10 mouse cellular contexts compared by ENCODE assay signal in the genomic region with DNA sequence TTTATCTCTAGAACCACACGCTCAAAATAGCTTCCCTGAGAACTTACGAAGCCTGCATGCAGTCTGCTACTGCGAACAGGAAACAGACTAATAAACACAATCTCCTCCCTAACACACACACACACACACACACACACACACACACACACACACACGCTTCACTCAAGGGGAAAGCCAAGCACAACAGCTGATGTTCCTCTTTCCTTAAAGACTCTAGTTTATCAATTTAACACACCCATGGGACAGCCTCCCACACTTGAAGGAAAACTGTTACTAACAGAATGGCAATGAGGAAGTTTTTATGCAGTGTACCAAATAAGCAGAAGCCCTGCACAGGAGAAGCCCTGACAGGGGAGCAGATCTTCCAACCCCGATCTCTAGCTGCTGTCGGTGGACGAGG.
DNase-seq lines count a peak whose midpoint lies in the region; ATAC-seq and TF ChIP-seq lines count a peak whose summit lies in the region.
"Had no signal": no experiment of that assay in that cellular context is flagged by ENCODE, and none has a peak within 500 bp of the region (broad histone marks: within the 10 kb centered on the region; RNA-seq: fewer than 3 reads in every experiment).

No protein-coding gene starts in this region.

- no peak for DNase-seq in forebrain, postnatal 0 days
- peak; percentile 88 for DNase-seq in MEL (ENCODE audit: low read depth, low spot score)
- peak; percentile 61 for DNase-seq in lung, postnatal 25 days (ENCODE audit: low spot score)
- DNase-seq in hindbrain, embryonic 11.5 days (ENCODE audit: low spot score) = no peak
- no peak for DNase-seq in Muller cell, postnatal 12 days (ENCODE audit: inconsistent ontology term)
- no peak for DNase-seq in layer of hippocampus, adult 11-12 months (ENCODE audit: low spot score)

- H3K79me2 ChIP-seq in MEL (ENCODE audit: control insufficient read depth, insufficient read depth, low read length, poor library complexity) = no peaks in the 10 kb centered on the region

- no peak; the same call in 1 of the 2 replicates for TF ChIP-seq RAD21 in MEL (IDR thresholded peaks at IDR 0.05; ENCODE audit: low read depth, low read length)

- TF ChIP-seq CTCF in forebrain, postnatal 0 days (IDR thresholded peaks at IDR 0.05; ENCODE audit: low read depth) = no peak
- no peak for TF ChIP-seq CTCF in MEL (IDR thresholded peaks at IDR 0.05 in 2 of 3, conservative IDR thresholded peaks at IDR 0.05 in 1 of 3; ENCODE audit: control insufficient read depth in 1 of 3, insufficient read depth in 1 of 3, low read depth in 2 of 3, low read length in 3 of 3, poor library complexity in 1 of 3, severe bottlenecking in 1 of 3)

- WGBS in forebrain, postnatal 0 days = 65% methylated on average over 7 of the region's 7 CpGs
- WGBS in forebrain, embryonic 15.5 days = 68% methylated on average over 7 of the region's 7 CpGs
- WGBS in hindbrain, embryonic 11.5 days = 82% methylated on average over 7 of the region's 7 CpGs

- H3K4me3 ChIP-seq in forebrain, postnatal 0 days (ENCODE audit: low read depth, low read length) = no peak overlapping the region
- H3K4me3 ChIP-seq in forebrain, embryonic 15.5 days = no peak overlapping the region
- no peak overlapping the region for H3K4me3 ChIP-seq in MEL (ENCODE audit: control insufficient read depth in 1 of 2, insufficient read depth in 1 of 2, low read depth in 2 of 2, low read length in 2 of 2)
- H3K4me3 ChIP-seq in hindbrain, embryonic 11.5 days (ENCODE audit: low read depth, low read length) = no peak overlapping the region
- H3K4me3 ChIP-seq: heart, embryonic 13.5 days; midbrain, embryonic 12.5 days had no signal

- H3K4me2 ChIP-seq in forebrain, postnatal 0 days (ENCODE audit: low read depth) = no peak overlapping the region
- H3K4me2 ChIP-seq in forebrain, embryonic 15.5 days (replicated peaks) = no peak overlapping the region
- H3K4me2 ChIP-seq in hindbrain, embryonic 11.5 days (replicated peaks; ENCODE audit: low read depth, low read length) = no peak overlapping the region
- H3K4me2 ChIP-seq: heart, embryonic 13.5 days; midbrain, embryonic 12.5 days had no signal

- no peak overlapping the region for H3K9ac ChIP-seq in forebrain, postnatal 0 days
- H3K9ac ChIP-seq in forebrain, embryonic 15.5 days (replicated peaks) = no peak overlapping the region
- H3K9ac ChIP-seq in MEL (ENCODE audit: control insufficient read depth, low read depth, low read length, poor library complexity, severe bottlenecking) = no peak overlapping the region
- H3K9ac ChIP-seq in hindbrain, embryonic 11.5 days (ENCODE audit: low read depth, low read length) = no peak overlapping the region
- H3K9ac ChIP-seq: heart, embryonic 13.5 days; midbrain, embryonic 12.5 days had no signal

- no peaks in the 10 kb centered on the region for H3K36me3 ChIP-seq in forebrain, postnatal 0 days (ENCODE audit: insufficient read depth)
- no peaks in the 10 kb centered on the region for H3K36me3 ChIP-seq in forebrain, embryonic 15.5 days
- peaks cover 0 to 4% of the 10 kb centered on the region in 2 experiments; a peak in 1 of 4 replicates for H3K36me3 ChIP-seq in MEL (ENCODE audit: control insufficient read depth in 1 of 2, insufficient read depth in 2 of 2, low read length in 2 of 2)
- no peaks in the 10 kb centered on the region for H3K36me3 ChIP-seq in hindbrain, embryonic 11.5 days (ENCODE audit: control insufficient read depth, insufficient read depth, low read length)
- H3K36me3 ChIP-seq: heart, embryonic 13.5 days; midbrain, embryonic 12.5 days had no signal

- no peaks in the 10 kb centered on the region for H3K27me3 ChIP-seq in forebrain, postnatal 0 days (ENCODE audit: insufficient read depth, low read length)
- no peaks in the 10 kb centered on the region for H3K27me3 ChIP-seq in forebrain, embryonic 15.5 days
- H3K27me3 ChIP-seq in MEL (ENCODE audit: control insufficient read depth in 1 of 2, insufficient read depth in 2 of 2, low read length in 2 of 2) = no peaks in the 10 kb centered on the region
- H3K27me3 ChIP-seq in hindbrain, embryonic 11.5 days (ENCODE audit: control insufficient read depth, insufficient read depth, low read length) = no peaks in the 10 kb centered on the region

- no peaks in the 10 kb centered on the region for H3K4me1 ChIP-seq in forebrain, postnatal 0 days (ENCODE audit: insufficient read depth)
- H3K4me1 ChIP-seq in forebrain, embryonic 15.5 days = 0 out of 2 replicates have a peak, but pooled peaks cover 5% of the 10 kb centered on the region
- H3K4me1 ChIP-seq in MEL (ENCODE audit: control insufficient read depth in 1 of 2, insufficient read depth in 2 of 2, low read length in 2 of 2) = peaks cover 0 to 13% of the 10 kb centered on the region in 2 experiments
- H3K4me1 ChIP-seq in hindbrain, embryonic 11.5 days (replicated peaks; ENCODE audit: control insufficient read depth, insufficient read depth, low read length) = no peaks in the 10 kb centered on the region

- peak; percentile 29; the same call in 1 of the 2 replicates for ATAC-seq in forebrain, postnatal 0 days
- no peak; the same call in 1 of the 2 replicates for ATAC-seq in forebrain, embryonic 15.5 days (replicated peaks)
- peak; percentile 66 to 72 for ATAC-seq in hematopoietic stem cell, adult 5-6 weeks (replicated peaks in 1 of 2; ENCODE audit: insufficient read depth in 1 of 2, low FRiP score in 2 of 2, low TSS enrichment in 1 of 2, low read depth in 1 of 2, poor library complexity in 2 of 2, severe bottlenecking in 2 of 2)
- no peak for ATAC-seq in hindbrain, embryonic 11.5 days (ENCODE audit: low FRiP score)

- TF ChIP-seq POLR2A in MEL (IDR thresholded peaks at IDR 0.05; ENCODE audit: control insufficient read depth in 1 of 2, insufficient read depth in 1 of 2, low read depth in 1 of 2, low read length in 2 of 2, poor library complexity in 1 of 2) = no peak

- H3K27ac ChIP-seq in forebrain, postnatal 0 days (ENCODE audit: low read depth, low read length) = no peak overlapping the region
- no peak overlapping the region for H3K27ac ChIP-seq in forebrain, embryonic 15.5 days (replicated peaks)
- H3K27ac ChIP-seq in MEL (ENCODE audit: control insufficient read depth, low read depth, low read length) = peak overlapping the region; percentile 38; the same call in 1 of the 2 replicates
- H3K27ac ChIP-seq in hindbrain, embryonic 11.5 days (ENCODE audit: low read depth, low read length) = no peak overlapping the region
- H3K27ac ChIP-seq: midbrain, embryonic 12.5 days had no signal

- TF ChIP-seq EP300 in MEL (IDR thresholded peaks at IDR 0.05; ENCODE audit: low read depth in 1 of 2, low read length in 2 of 2) = peak; percentile 76 to 89

- no peaks in the 10 kb centered on the region for H3K9me3 ChIP-seq in forebrain, postnatal 0 days (ENCODE audit: low read length)
- H3K9me3 ChIP-seq in forebrain, embryonic 15.5 days = no peaks in the 10 kb centered on the region
- no peaks in the 10 kb centered on the region for H3K9me3 ChIP-seq in MEL (replicated peaks; ENCODE audit: insufficient read depth, low read length)
- H3K9me3 ChIP-seq in hindbrain, embryonic 11.5 days (ENCODE audit: control insufficient read depth, low read length) = no peaks in the 10 kb centered on the region
- H3K9me3 ChIP-seq: heart, embryonic 13.5 days; midbrain, embryonic 12.5 days had no signal

TF ChIP-seq in MEL, 35 proteins besides CTCF, POLR2A, EP300 and RAD21 (continues in another document):
- TF ChIP-seq CHD1 (IDR thresholded peaks at IDR 0.05; ENCODE audit: low read depth, low read length) = no peak
- TF ChIP-seq JUND (IDR thresholded peaks at IDR 0.05; ENCODE audit: low read depth, low read length) = no peak
- TF ChIP-seq ZKSCAN1 (IDR thresholded peaks at IDR 0.05; ENCODE audit: low read depth, low read length) = no peak
- no peak for TF ChIP-seq ZNF384 (IDR thresholded peaks at IDR 0.05; ENCODE audit: low read depth, low read length)
- no peak for TF ChIP-seq MYB (IDR thresholded peaks at IDR 0.05; ENCODE audit: low read depth, low read length)
- peak; percentile 35; the same call in 1 of the 2 replicates for TF ChIP-seq BHLHE40 (IDR thresholded peaks at IDR 0.05; ENCODE audit: borderline replicate concordance, low read depth, low read length)
- TF ChIP-seq USF2 (IDR thresholded peaks at IDR 0.05; ENCODE audit: borderline replicate concordance in 1 of 2, insufficient read depth in 1 of 2, low read depth in 1 of 2, low read length in 2 of 2) = no peak
- no peak for TF ChIP-seq E2F4 (IDR thresholded peaks at IDR 0.05; ENCODE audit: borderline replicate concordance, low read depth, low read length)
- TF ChIP-seq SIN3A (IDR thresholded peaks at IDR 0.05; ENCODE audit: low read length) = peak; percentile 83
- TF ChIP-seq MXI1 (IDR thresholded peaks at IDR 0.05; ENCODE audit: low read depth, low read length) = peak; percentile 68
- peak; percentile 56; the same call in 1 of the 2 replicates for TF ChIP-seq TBP (IDR thresholded peaks at IDR 0.05; ENCODE audit: low read depth, low read length)
- peak; percentile 83 for TF ChIP-seq TCF12 (IDR thresholded peaks at IDR 0.05; ENCODE audit: low read depth, low read length)
- TF ChIP-seq GATA1 (IDR thresholded peaks at IDR 0.05; ENCODE audit: low read depth, low read length) = peak; percentile 71
- no peak for TF ChIP-seq UBTF (IDR thresholded peaks at IDR 0.05; ENCODE audit: borderline replicate concordance, insufficient read depth, low read depth, low read length)
- no peak for TF ChIP-seq USF1 (IDR thresholded peaks at IDR 0.05; ENCODE audit: low read depth, low read length)
- TF ChIP-seq SMC3 (IDR thresholded peaks at IDR 0.05; ENCODE audit: low read depth, low read length) = no peak; the same call in 1 of the 2 replicates
- no peak for TF ChIP-seq NELFE (IDR thresholded peaks at IDR 0.05; ENCODE audit: low read depth, low read length)
- no peak for TF ChIP-seq POLR2AphosphoS2 (IDR thresholded peaks at IDR 0.05; ENCODE audit: low read length)
- TF ChIP-seq ZMIZ1 (IDR thresholded peaks at IDR 0.05; ENCODE audit: low read depth, low read length) = no peak
- TF ChIP-seq MAZ (IDR thresholded peaks at IDR 0.05; ENCODE audit: low read depth, low read length) = no peak
- TF ChIP-seq ETS1 (IDR thresholded peaks at IDR 0.05; ENCODE audit: low read depth, low read length) = peak; percentile 97
- TF ChIP-seq RCOR1 (IDR thresholded peaks at IDR 0.05; ENCODE audit: low read depth, low read length) = peak; percentile 62; the same call in 1 of the 2 replicates
- TF ChIP-seq MEF2A (IDR thresholded peaks at IDR 0.05; ENCODE audit: extremely low read depth, insufficient replicate concordance, low read depth, low read length, poor library complexity, severe bottlenecking) = no peak
- no peak; the same call in 1 of the 2 replicates for TF ChIP-seq NRF1 (IDR thresholded peaks at IDR 0.05; ENCODE audit: insufficient read depth, low read depth, low read length, poor library complexity, severe bottlenecking)
- no peak for TF ChIP-seq ZC3H11A (IDR thresholded peaks at IDR 0.05; ENCODE audit: low read depth, low read length)
- no peak for TF ChIP-seq KAT2A (conservative IDR thresholded peaks at IDR 0.05; ENCODE audit: low read depth, low read length)
- TF ChIP-seq MYC (IDR thresholded peaks at IDR 0.05; ENCODE audit: low read depth, low read length) = no peak

Comparison
In these comparisons a context has a peak if more than half of its experiments do, and no peak if none do; other contexts are left out.
1. ATAC-seq: peak in forebrain, postnatal 0 days (single experiment) and hematopoietic stem cell, adult 5-6 weeks (2 of 2); none in forebrain, embryonic 15.5 days (single experiment) and hindbrain, embryonic 11.5 days (single experiment).
2. DNase-seq: peak in MEL (single experiment) and lung, postnatal 25 days (single experiment); none in forebrain, postnatal 0 days (single experiment), hindbrain, embryonic 11.5 days (single experiment), Muller cell, postnatal 12 days (single experiment) and layer of hippocampus, adult 11-12 months (single experiment).